Mouse (Mus musculus): ENCODE measurements around the gene Arhgap29.

The Arhgap29 gene

GRCm38 (mm10) chr3:121941204-121941745 is 11.1 kb upstream of the Arhgap29 start:
- no peak for DNase-seq (ENCODE audit: inconsistent ontology term)

DNA sequence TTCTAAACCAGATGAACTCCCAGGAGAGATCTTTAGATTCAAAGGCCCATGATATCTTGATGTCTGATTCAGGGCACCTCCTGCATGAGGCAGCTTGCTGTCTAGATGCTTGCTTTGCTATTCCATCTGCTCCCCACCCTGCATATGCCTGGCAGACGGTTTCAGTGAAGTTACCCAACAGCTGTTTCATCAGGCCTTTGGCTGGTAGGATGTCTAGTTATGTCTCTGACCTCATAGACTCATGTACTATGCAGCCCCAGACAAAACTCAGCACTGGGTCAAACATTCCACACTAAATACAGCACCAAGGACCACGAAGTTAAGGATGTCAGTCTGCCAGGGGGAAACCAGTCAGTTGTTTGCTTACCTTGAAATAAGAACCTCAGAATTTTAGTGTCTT is 6.4 kb upstream of the Arhgap29 start:
- no peak for DNase-seq (ENCODE audit: inconsistent ontology term)

DNA sequence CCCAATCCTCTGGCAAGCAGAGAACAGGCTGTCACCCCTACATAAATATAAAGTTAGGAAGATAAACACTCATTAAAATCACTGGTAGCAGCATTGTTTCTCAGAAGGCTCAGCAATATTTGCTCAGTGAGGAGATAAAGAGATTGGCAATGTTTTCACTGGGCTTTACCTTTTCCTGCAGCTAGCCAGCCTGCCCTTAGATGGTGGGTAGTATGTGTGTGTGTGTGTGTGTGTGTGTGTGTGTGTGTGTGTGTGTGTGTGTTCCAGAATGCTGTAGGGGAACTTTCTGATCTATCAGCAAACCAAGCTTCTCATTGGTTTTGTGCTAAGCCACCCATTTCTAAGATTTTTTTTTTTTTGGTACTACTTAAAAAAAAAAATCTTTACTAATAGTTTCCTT is 5.6 kb upstream of the Arhgap29 start:
- no peak for DNase-seq (ENCODE audit: inconsistent ontology term)

- no peak for DNase-seq (ENCODE audit: inconsistent ontology term)
Observed at GRCm38 (mm10) chr3:121950139-121950538, 2.2 kb upstream of the Arhgap29 start.

DNA sequence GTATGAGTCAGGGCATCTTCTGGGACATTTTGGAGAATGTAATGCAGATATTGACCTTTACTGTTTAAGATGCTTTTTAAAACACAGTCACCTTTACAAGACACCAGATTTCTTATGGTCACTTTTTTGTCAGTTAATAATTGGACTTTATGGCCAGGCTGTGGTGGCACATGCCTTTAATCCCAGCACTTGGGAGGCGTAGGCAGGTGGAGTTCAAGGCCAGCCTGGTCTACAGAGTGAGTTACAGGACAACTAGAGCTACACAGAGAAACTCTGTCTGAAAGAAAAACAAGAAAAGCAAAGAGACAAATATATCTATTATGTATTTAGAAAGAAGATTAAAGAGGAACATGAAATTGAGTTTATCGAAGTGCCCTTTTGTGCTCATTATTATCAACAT is 1.2 kb upstream of the Arhgap29 start:
- DNase-seq (ENCODE audit: inconsistent ontology term) = no peak

- DNase-seq (ENCODE audit: inconsistent ontology term) = peak; percentile 88
Observed at GRCm38 (mm10) chr3:121953049-121953432, 700 bp downstream of the Arhgap29 start.

DNA sequence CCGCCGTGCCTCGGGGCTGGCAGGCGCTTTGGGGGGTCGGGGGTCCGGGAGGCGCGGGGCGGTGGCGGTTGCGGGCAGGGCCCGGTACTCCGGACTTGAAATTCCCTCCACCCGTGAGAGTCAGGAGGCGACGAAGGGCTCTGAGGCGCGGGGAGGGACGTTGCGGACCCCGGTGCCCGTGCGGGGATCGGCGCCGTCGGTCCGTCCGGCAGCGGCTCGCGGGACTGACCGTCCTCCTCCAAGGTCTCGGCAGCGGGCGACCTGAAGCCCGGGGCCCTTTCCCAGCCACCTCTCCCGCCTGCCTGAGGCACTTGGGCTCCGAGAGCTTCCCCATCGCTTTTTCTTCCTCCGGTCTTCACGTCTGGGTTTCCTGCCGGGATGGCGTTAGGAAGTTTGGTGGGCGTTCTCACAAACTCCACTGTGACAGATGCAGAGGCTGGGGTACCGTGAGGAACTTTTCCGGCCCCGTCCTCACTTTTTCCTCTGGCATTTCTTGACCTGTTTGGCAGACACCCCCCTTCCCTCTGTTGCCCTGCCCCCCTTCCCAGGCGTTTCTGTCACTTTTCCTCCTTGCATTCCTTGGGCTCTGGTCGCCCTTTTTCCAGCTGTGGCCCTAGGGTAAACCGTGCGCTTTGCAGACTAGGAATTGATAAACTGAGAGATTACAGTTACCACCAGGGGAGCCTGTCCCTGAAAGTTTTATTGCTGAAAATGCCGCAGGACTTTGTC is 1.3 kb downstream of the Arhgap29 start:
- DNase-seq (ENCODE audit: inconsistent ontology term) = peak; percentile 42

GRCm38 (mm10) chr3:121954421-121954820 is 2.1 kb downstream of the Arhgap29 start:
- no peak for DNase-seq (ENCODE audit: inconsistent ontology term)

DNA sequence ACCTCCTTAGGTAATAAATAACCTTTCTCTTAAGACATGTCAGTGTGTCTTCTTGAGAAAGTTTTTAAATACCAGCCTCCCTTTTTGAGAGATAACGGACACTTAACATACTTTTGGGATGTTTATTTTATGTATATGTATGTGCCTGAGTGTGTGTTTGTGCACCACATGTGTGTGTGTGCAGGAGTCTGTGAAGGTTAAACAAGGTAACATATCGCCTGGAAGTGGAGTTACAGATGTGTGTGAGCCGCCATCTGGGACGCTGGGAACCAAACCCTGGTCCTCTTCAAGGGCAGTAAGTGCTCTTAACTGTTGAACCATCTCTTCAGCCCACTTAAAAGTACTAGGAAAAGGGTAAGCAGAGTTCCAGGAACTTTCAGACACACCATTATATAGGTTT is 3.2 kb downstream of the Arhgap29 start:
- no peak for DNase-seq (ENCODE audit: inconsistent ontology term)

- no peak for DNase-seq (ENCODE audit: inconsistent ontology term)
Observed at GRCm38 (mm10) chr3:121956789-121957188, 4.4 kb downstream of the Arhgap29 start.

GRCm38 (mm10) chr3:121957606-121958344 is 5.4 kb downstream of the Arhgap29 start:
- DNase-seq (ENCODE audit: inconsistent ontology term) = no peak

- peak; percentile 72 for DNase-seq (ENCODE audit: inconsistent ontology term)
Observed at GRCm38 (mm10) chr3:121964173-121964572, 11.8 kb downstream of the Arhgap29 start.

- peak; percentile 93 for DNase-seq (ENCODE audit: inconsistent ontology term)
Observed at GRCm38 (mm10) chr3:121967681-121968476, 15.5 kb downstream of the Arhgap29 start.

GRCm38 (mm10) chr3:121968621-121969020 is 16.3 kb downstream of the Arhgap29 start:
- peak; percentile 59 for DNase-seq (ENCODE audit: inconsistent ontology term)

DNA sequence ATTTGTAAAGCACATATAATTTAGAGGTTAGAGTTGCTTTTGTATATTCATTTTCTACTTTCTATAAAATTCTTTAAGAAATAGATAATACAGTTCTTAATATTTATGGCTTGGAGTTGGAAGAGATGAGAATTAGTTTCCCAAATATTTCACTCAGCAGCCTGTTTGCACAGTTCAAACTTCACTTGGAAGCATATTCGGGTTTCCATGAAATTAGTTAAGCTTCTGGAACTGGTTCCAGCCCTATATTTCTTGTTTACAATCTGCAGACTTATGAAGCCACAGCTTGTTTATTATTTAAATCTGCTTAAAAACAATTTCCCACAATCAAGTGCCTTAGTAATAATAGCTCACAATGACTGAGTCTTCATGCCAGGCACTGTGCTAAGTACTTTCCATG is 17.1 kb downstream of the Arhgap29 start:
- DNase-seq (ENCODE audit: inconsistent ontology term) = no peak

- no peak for DNase-seq (ENCODE audit: inconsistent ontology term)
Observed at GRCm38 (mm10) chr3:121973761-121974160, 21.4 kb downstream of the Arhgap29 start.

DNA sequence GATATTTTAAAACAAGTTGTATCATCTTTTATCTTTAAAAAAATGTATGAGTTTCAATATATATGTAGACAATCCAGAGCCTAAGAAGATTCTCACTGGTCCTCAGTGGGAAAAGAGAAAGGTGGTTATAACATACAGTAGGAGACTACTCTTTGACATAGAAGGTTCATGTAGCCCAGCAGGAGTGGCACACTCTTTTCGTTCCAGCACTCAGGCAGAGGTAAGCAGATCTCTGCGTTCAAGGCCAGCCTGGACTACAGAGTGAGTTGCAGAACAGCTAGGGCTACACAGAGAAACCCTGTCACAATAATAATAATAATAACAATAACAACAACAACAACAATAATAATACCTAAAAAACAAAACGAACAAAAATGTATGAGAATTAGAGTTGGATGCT is 23.0 kb downstream of the Arhgap29 start:
- DNase-seq (ENCODE audit: inconsistent ontology term) = no peak

GRCm38 (mm10) chr3:121981306-121981705 is 29.0 kb downstream of the Arhgap29 start:
- no peak for DNase-seq (ENCODE audit: inconsistent ontology term)

- DNase-seq (ENCODE audit: inconsistent ontology term) = no peak
Observed at GRCm38 (mm10) chr3:121982450-121982849, 30.1 kb downstream of the Arhgap29 start.

GRCm38 (mm10) chr3:121995125-121995524 is 42.8 kb downstream of the Arhgap29 start:
- DNase-seq (ENCODE audit: inconsistent ontology term) = no peak

GRCm38 (mm10) chr3:121999934-122000333 is 47.6 kb downstream of the Arhgap29 start:
- no peak for DNase-seq (ENCODE audit: inconsistent ontology term)

DNA sequence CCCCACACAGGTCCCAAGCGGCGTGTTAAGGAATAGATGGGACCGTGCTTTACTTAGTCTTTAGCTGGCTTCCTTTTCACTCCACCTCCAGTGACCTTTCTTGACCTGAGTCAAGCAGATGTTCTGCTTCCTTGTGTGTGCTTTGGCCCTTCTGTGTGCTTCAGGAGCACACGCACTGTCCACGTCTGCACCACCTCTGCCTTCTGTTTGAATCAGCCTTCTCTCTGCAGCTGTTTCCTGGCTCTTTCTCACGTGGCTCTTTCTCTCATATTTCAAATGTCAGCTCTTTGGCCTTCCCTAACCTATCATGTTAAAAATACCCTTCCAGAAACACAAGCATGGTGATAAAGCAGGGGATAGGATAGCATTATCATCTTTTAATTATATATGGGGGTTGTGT is 49.2 kb downstream of the Arhgap29 start:
- DNase-seq (ENCODE audit: inconsistent ontology term) = no peak
